Comparison of ENCODE assay signal across 14 mouse cellular contexts in the genomic region with DNA sequence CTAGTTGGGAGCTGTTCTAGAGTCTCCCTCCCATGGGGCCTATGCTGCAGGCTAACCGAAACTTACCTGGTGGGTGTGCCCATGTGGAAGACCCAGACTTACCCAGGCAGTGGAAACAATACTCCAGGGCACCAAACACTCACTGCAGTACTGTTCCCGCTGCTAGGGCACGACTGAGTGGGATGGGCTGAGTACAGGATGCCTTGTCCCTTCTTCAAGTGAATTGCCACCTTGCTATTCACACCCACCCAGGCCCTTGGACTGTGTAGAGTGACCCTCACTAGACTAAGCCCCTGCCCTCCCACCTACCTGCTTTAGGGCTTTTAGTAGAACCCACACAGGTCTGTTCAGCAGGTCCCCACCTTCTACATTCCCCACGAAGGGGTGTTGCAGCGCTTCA.
DNase-seq lines count a peak whose midpoint lies in the region; ATAC-seq and TF ChIP-seq lines count a peak whose summit lies in the region.
"Had no signal": no experiment of that assay in that cellular context is flagged by ENCODE, and none has a peak within 500 bp of the region (broad histone marks: within the 10 kb centered on the region; RNA-seq: fewer than 3 reads in every experiment).

No protein-coding gene starts in this region.

- no peak for TF ChIP-seq EP300 in lung, postnatal 0 days (IDR thresholded peaks at IDR 0.05)

- H3K27me3 ChIP-seq in heart, embryonic 14.5 days (ENCODE audit: control insufficient read depth, insufficient read depth, low read length), result no peaks in the 10 kb centered on the region
- H3K27me3 ChIP-seq in lung, postnatal 0 days (replicated peaks; ENCODE audit: insufficient read depth, low read length), result no peaks in the 10 kb centered on the region
- peaks cover 41% of the 10 kb centered on the region for H3K27me3 ChIP-seq in limb, embryonic 10.5 days (ENCODE audit: low read depth, poor library complexity, severe bottlenecking)

- H3K4me3 ChIP-seq in heart, embryonic 14.5 days (ENCODE audit: control insufficient read depth in 1 of 2, insufficient read depth in 1 of 2, low read depth in 1 of 2, low read length in 2 of 2), result peak overlapping the region; percentile 47 to 65
- H3K4me3 ChIP-seq in lung, postnatal 0 days (ENCODE audit: low read depth, low read length), result no peak overlapping the region
- H3K4me3 ChIP-seq in limb, embryonic 10.5 days, result peak overlapping the region; percentile 69
- H3K4me3 ChIP-seq: forebrain, embryonic 10.5 days had no signal

- ATAC-seq in heart, embryonic 14.5 days (ENCODE audit: insufficient number of reproducible peaks, insufficient read depth, low FRiP score, low read depth), result no peak
- no peak for ATAC-seq in lung, postnatal 0 days
- ATAC-seq in inflammation-experienced regulatory T-cells, adult 6 months, result no peak
- ATAC-seq: CD4-positive, CD25-positive, alpha-beta regulatory T cell, adult 4 months had no signal

- no peaks in the 10 kb centered on the region for H3K9me3 ChIP-seq in heart, embryonic 14.5 days (ENCODE audit: control insufficient read depth, low read length)
- no peaks in the 10 kb centered on the region for H3K9me3 ChIP-seq in lung, postnatal 0 days (ENCODE audit: low read length)
- H3K9me3 ChIP-seq in limb, embryonic 10.5 days (replicated peaks), result no peaks in the 10 kb centered on the region
- H3K9me3 ChIP-seq: forebrain, embryonic 10.5 days had no signal

- peak overlapping the region; percentile 97 for H3K9ac ChIP-seq in heart, embryonic 14.5 days (ENCODE audit: low read length)
- H3K9ac ChIP-seq in lung, postnatal 0 days (replicated peaks; ENCODE audit: low read depth), result no peak overlapping the region

- H3K4me2 ChIP-seq in heart, embryonic 14.5 days (ENCODE audit: low read length), result peak overlapping the region; percentile 61
- H3K4me2 ChIP-seq in lung, postnatal 0 days (replicated peaks; ENCODE audit: low read depth, low read length), result peak overlapping the region; percentile 27; the same call in 1 of the 2 replicates

- H3K4me1 ChIP-seq in heart, embryonic 14.5 days (ENCODE audit: control insufficient read depth in 2 of 2, insufficient read depth in 2 of 2, low read length in 2 of 2), result peaks cover 0 to 3% of the 10 kb centered on the region in 2 experiments; a peak in 2 of 4 replicates
- no peaks in the 10 kb centered on the region; the same call in 1 of the 2 replicates for H3K4me1 ChIP-seq in lung, postnatal 0 days (ENCODE audit: insufficient read depth, low read depth, low read length)
- H3K4me1 ChIP-seq in limb, embryonic 10.5 days, result peaks cover 36% of the 10 kb centered on the region

- H3K27ac ChIP-seq in heart, embryonic 14.5 days (replicated peaks in 1 of 2; ENCODE audit: control insufficient read depth in 1 of 2, insufficient read depth in 1 of 2, low read depth in 2 of 2, low read length in 2 of 2), result peak overlapping the region; percentile 74 to 95
- 0 out of 2 replicates have a peak overlapping the region, but pooled peaks have one; percentile 20 for H3K27ac ChIP-seq in lung, postnatal 0 days (ENCODE audit: low read length)
- no peak overlapping the region for H3K27ac ChIP-seq in limb, embryonic 10.5 days
- H3K27ac ChIP-seq: forebrain, embryonic 10.5 days; macrophage had no signal

- intact Hi-C loops in heart, postnatal 36 days (cut with DNase I), result no loop called here

- peaks cover 13% of the 10 kb centered on the region; the same call in 1 of the 2 replicates for H3K36me3 ChIP-seq in heart, embryonic 14.5 days (ENCODE audit: control insufficient read depth, insufficient read depth, low read length)
- H3K36me3 ChIP-seq in lung, postnatal 0 days (ENCODE audit: insufficient read depth, low read length), result no peaks in the 10 kb centered on the region
- H3K36me3 ChIP-seq in limb, embryonic 10.5 days, result peaks cover 14% of the 10 kb centered on the region

- no peak for DNase-seq in heart, postnatal 36 days
- DNase-seq in lung, postnatal 0 days (ENCODE audit: low spot score), result no peak
- no peak for DNase-seq in lung, postnatal 10 days
- DNase-seq in limb, embryonic 10.5 days (ENCODE audit: low spot score), result no peak
- no peak for DNase-seq in B cell, adult 2 months
- DNase-seq: cerebellum, adult 11-12 months; kidney, adult 9 months; layer of hippocampus, adult 9-11 months; midbrain, embryonic 14.5 days had no signal

- TF ChIP-seq CTCF in lung, postnatal 0 days (IDR thresholded peaks at IDR 0.05), result no peak

- 17% methylated on average over 5 of the region's 5 CpGs for WGBS in heart, embryonic 14.5 days
- WGBS in lung, postnatal 0 days, result 30% methylated on average over 5 of the region's 5 CpGs
- WGBS in limb, embryonic 10.5 days, result 79% methylated on average over 5 of the region's 5 CpGs
